In the genomic region with DNA sequence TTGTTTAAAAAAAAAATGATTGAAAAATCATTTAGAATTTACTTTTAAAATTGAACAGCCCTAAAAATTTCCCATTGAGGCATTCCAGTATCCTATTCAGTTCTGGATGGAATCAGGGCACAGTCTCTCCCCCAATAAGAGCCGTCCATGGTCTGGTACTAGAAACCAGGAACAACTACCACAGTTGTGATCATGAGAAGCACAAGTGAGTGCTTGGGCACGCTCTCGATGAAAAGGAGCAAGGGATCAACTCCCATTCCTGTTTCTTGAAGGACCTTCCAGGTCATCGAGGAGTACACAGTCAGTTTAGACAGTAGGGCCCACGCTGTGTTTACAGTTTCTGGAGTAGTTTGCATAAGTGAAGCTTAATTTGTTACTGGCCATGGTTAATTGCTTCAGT, we compare ENCODE assay signal across 15 mouse cellular contexts.
"Had no signal": no experiment of that assay in that cellular context is flagged by ENCODE, and none has a peak within 500 bp of the region (broad histone marks: within the 10 kb centered on the region; RNA-seq: fewer than 3 reads in every experiment).

No protein-coding gene starts in this region.

- DNase-seq: kidney, postnatal 10 days; kidney, postnatal 4 days; liver; liver, embryonic 13.5 days; liver, postnatal 0 days; lung, postnatal 36 days; right cerebral cortex, postnatal 4 days; spleen, adult 18-20 months; thymus, postnatal 4 days had no signal

- H3K9ac ChIP-seq: limb, embryonic 12.5 days; liver, embryonic 13.5 days; liver, postnatal 0 days; midbrain, embryonic 15.5 days; neural tube, embryonic 12.5 days; stomach, embryonic 15.5 days had no signal

- H3K9me3 ChIP-seq: limb, embryonic 12.5 days; liver, embryonic 13.5 days; midbrain, embryonic 15.5 days; neural tube, embryonic 12.5 days; stomach, embryonic 15.5 days had no signal

- ATAC-seq: liver, postnatal 0 days; lung, postnatal 0 days; midbrain, embryonic 15.5 days had no signal

- H3K4me2 ChIP-seq: limb, embryonic 12.5 days; liver, embryonic 13.5 days; midbrain, embryonic 15.5 days; neural tube, embryonic 12.5 days; stomach, embryonic 15.5 days had no signal

- H3K36me3 ChIP-seq: limb, embryonic 12.5 days; liver, embryonic 13.5 days; midbrain, embryonic 15.5 days; neural tube, embryonic 12.5 days; stomach, embryonic 15.5 days had no signal

- H3K27ac ChIP-seq: layer of hippocampus, adult 2 months; limb, embryonic 12.5 days; liver, embryonic 13.5 days; midbrain, embryonic 15.5 days; neural tube, embryonic 12.5 days; stomach, embryonic 15.5 days had no signal

- H3K4me1 ChIP-seq: liver, embryonic 13.5 days; neural tube, embryonic 12.5 days; stomach, embryonic 15.5 days had no signal

- H3K27me3 ChIP-seq: limb, embryonic 12.5 days; liver, embryonic 13.5 days; midbrain, embryonic 15.5 days; neural tube, embryonic 12.5 days; stomach, embryonic 15.5 days had no signal

- H3K4me3 ChIP-seq: layer of hippocampus, adult 2 months; limb, embryonic 12.5 days; liver, embryonic 13.5 days; midbrain, embryonic 15.5 days; neural tube, embryonic 12.5 days; stomach, embryonic 15.5 days had no signal
